Mouse (Mus musculus) layer of hippocampus, adult 8-10 months (tissue): ENCODE data around the gene Cabin1. TPM values are rescaled to one million over a fixed set of nuclear protein-coding genes. Genes with fewer than 3 reads are reported as not detected.
A peak's percentile ranks its signal among the peaks of the same experiment; 100 is the strongest.

ENCODE experiments used
- DNase-seq, 2 experiments: peaks; one replicate each; pipeline ENCODE4 v3.0.0; 2022; ENCODE audit warnings: low spot score in 2 of 2
- total RNA-seq, 4 experiments: library from RNA; stranded (reverse); gene quantifications; 2 replicates each; pipeline ENCODE4 v1.2.4; 2022

Gene Cabin1
- total RNA-seq, 4 experiments from 2014 or later = 64.2 to 89.7 (median 67.1) TPM

DNA sequence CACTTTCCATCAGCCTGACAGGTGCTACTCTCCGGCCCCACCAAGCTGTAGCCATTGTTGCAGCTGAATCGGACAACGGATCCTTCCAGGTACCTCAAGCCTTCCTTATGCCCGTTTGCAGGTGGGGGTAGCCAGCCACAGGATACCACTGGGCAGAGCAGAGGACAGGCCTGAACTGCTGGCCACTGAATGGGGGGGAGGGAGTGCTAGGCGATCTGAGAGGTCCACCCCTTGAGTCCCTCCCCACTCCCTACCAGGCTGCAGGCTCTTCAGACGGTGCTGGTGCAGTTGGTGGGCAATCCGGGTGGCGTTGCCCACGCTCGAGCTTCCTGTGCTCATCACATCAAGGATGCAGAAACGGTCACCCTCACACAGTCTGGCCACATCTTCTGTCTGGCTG, 126.4 kb downstream of the Cabin1 start:
- DNase-seq = no peak

GRCm38 (mm10) chr10:75636084-75636786, 127.9 kb downstream of the Cabin1 start:
- peak in 1 of 2 experiments; percentile 2 for DNase-seq

DNA sequence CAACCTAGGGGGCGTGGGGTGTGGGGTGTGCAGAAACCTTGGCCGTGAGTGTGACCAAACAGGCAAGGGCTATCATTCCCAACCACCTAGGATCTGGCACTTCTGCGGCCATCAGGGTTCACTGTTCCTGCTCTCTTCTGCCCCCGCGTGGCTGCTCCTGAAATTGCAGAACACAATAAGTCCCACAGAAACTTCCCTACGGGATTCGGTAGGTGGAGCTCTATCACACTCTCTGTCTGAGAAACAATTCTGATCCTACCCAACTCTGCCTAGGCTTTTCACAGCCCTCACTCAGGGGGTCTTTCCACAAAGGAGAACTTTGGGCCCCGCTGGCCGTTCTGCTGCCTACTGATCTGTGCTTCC, 128.5 kb downstream of the Cabin1 start:
- DNase-seq = peak; percentile 71 to 89

GRCm38 (mm10) chr10:75635019-75635692, 129.0 kb downstream of the Cabin1 start:
- no peak for DNase-seq

- peak in 1 of 2 experiments; percentile 1 for DNase-seq
Measured at GRCm38 (mm10) chr10:75634610-75635009, 129.5 kb downstream of the Cabin1 start.

DNA sequence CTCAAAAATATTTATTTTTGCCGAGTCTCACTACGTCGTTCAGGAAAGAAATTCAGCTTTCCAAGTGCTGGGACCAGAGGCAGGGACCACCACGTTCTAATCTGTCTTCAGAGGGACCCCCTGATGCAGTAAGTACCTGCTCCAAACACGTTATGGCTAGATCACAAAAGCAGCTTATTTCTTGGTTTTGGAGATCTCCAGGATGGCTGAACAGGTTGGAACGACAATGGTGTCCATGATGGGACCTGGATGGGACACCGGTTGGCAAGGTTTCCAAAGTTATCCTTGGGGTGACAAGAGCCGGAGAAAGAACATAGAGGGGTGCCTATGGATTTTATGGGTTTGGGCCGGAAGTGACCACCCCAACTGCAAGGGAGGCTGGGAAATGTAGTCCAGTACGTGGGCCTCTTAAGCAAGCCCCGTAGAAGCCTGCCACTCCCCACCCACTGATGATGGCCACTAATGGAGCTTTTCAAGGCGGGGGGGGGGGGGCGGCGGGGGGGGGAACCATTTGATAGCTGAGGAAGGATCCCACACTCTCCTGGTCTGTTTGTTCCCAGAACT, 130.5 kb downstream of the Cabin1 start:
- no peak for DNase-seq

DNA sequence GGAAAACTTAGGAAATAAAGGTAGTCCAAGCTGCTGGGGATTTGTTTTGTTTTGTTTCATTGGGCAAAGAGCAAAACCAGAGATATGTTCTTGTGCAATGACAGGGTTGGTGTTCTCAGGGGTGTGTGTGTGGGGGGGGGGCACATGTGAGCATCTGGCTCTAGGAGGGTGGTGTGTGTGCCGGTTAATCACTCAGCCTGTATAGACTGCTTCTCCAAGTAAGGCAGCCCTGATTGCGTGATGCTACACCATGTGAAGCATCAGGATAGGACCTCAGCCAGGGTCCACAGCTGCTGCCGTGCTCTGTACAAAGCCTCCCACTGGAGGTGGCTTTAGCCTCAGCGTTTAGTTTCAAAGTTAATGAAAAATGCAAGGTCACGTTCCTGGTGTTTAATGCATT, 131.1 kb downstream of the Cabin1 start:
- no peak for DNase-seq

DNA sequence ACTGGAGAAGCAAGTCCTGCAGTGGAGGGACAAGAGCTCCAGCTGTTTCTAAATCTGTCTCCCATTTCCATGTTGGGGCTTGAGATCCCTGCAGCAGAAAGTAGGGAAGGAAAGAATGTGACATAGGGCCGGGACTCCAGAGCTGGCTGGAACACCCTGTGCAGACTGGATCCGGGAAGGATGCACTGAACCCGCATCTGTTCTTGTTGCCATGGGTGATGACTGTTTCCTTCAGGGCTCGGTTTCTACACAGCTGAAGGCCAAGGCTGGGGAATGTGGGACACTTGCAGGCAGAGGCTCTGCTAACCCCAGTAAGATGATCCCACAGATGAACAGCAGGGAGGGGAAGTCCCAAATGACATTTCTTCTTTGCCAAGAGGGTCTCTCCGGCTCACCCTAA, 131.5 kb downstream of the Cabin1 start:
- no peak for DNase-seq

- no peak for DNase-seq
Measured at GRCm38 (mm10) chr10:75627490-75627889, 136.7 kb downstream of the Cabin1 start.

DNA sequence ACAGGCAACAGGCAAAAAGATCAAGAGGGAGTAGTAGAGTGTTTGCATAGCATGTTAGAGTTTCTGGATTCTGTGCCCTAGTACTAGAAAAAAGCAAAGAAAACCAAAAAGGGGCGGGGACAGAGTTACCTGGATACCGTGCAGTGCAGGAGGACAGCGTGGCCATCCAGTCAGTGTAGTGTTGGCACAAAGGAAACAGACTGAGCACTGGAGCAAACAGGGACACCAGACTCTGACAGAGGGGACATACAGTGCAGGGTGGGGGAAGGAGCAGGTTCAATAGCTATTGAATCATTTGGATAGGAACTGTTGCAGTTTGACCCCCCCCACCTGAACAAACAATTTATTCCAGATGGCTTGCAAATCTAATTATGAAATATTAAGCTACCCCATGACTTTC, 137.2 kb downstream of the Cabin1 start:
- DNase-seq = no peak

DNA sequence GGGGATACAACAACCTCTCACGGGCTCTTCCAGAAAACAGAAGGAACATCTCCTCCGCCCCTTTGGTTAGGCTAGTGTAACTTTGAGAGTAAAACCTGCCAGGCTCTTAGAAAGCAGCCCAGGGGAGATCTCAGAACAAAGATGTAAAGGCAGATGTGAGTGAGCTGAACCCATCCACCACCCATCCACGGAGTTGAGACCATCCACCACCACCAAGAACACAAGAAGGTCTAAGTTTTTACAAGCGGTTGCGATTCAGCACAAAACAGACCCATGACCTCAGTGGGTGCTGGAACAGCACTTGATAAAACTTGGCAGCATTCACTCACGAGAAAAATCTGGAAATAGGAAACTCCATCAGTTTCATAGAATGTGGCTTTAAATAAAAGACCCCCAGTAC, 138.2 kb downstream of the Cabin1 start:
- no peak for DNase-seq

GRCm38 (mm10) chr10:75620818-75621217, 143.3 kb downstream of the Cabin1 start:
- no peak for DNase-seq

GRCm38 (mm10) chr10:75616044-75616443, 148.1 kb downstream of the Cabin1 start:
- no peak for DNase-seq

- DNase-seq = no peak
Measured at GRCm38 (mm10) chr10:75610486-75610885, 153.7 kb downstream of the Cabin1 start.

GRCm38 (mm10) chr10:75608975-75609374, 155.2 kb downstream of the Cabin1 start:
- no peak for DNase-seq

GRCm38 (mm10) chr10:75607253-75607652, 156.9 kb downstream of the Cabin1 start:
- DNase-seq = no peak

DNA sequence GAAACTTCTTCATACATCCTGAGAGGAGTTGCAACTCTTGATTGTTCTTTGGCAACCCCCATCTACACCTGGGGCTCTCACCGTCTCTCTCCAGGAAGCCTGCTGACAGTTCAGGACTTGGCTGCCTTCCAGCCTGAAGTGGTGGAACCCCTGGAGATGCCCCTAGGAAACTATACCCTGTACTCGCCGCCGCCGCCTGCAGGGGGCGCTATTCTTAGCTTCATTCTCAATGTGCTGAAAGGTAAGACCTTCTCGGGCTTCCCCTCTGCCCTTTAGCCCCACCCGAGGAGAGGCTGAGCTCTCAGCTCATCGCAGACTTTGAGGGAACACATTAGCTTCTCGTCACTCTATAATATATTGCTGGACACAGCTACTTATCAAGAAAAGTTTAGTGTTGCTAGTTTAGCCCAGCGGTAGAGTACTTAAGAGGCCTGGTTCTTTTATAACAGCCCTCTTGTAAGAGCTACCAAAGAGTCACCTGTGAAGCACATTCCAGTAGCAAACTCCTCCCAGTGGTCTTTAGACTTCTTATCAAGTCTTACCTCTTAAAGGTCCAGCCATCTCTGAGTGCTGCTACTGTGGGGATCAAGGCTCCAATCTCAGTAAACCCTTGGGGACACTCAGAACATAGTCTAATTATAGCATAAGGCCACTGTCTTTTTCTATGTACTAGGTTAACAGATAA, 158.8 kb downstream of the Cabin1 start:
- DNase-seq = no peak

- DNase-seq = no peak
Measured at GRCm38 (mm10) chr10:75600189-75600730, 163.9 kb downstream of the Cabin1 start.
